Mouse (Mus musculus): ENCODE data around the gene Brms1.

The Brms1 gene

GRCm38 (mm10) chr19:5038709-5039156, 2.4 kb upstream of the Brms1 start, which contains the start of the genes B4gat1 and AC124502.3:
Gene B4gat1, plus strand, starts transcription at chr19:5038826.
Gene AC124502.3, plus strand, starts transcription at chr19:5038891.
- peak; percentile 92 to 96 for DNase-seq (ENCODE audit: inconsistent age in 2 of 2, low spot score in 1 of 2)

GRCm38 (mm10) chr19:5039301-5040114, 1.6 kb upstream of the Brms1 start:
- DNase-seq (ENCODE audit: inconsistent age in 2 of 2, low spot score in 1 of 2) = peak; percentile 47 to 68

- DNase-seq (ENCODE audit: inconsistent age in 2 of 2, low spot score in 1 of 2) = no peak
Measured at GRCm38 (mm10) chr19:5041588-5041987, 434 bp downstream of the Brms1 start.

GRCm38 (mm10) chr19:5045531-5045930, 4.4 kb downstream of the Brms1 start:
- no peak for DNase-seq (ENCODE audit: inconsistent age in 2 of 2, low spot score in 1 of 2)

- DNase-seq (ENCODE audit: inconsistent age in 2 of 2, low spot score in 1 of 2) = no peak
Measured at GRCm38 (mm10) chr19:5048138-5049056, 7.2 kb downstream of the Brms1 start.

GRCm38 (mm10) chr19:5049325-5049724, 8.2 kb downstream of the Brms1 start:
- no peak for DNase-seq (ENCODE audit: inconsistent age in 2 of 2, low spot score in 1 of 2)

- peak; percentile 82 to 92 for DNase-seq (ENCODE audit: inconsistent age in 2 of 2, low spot score in 1 of 2)
Measured at GRCm38 (mm10) chr19:5050047-5050905, 9.1 kb downstream of the Brms1 start, which contains the start of gene Rin1. Gene Rin1, plus strand, starts transcription at chr19:5050481.

GRCm38 (mm10) chr19:5051031-5051430, 9.9 kb downstream of the Brms1 start:
- DNase-seq (ENCODE audit: inconsistent age in 2 of 2, low spot score in 1 of 2) = peak in 1 of 2 experiments; percentile 48

GRCm38 (mm10) chr19:5051515-5051914, 10.4 kb downstream of the Brms1 start:
- peak in 1 of 2 experiments; percentile 33 for DNase-seq (ENCODE audit: inconsistent age in 2 of 2, low spot score in 1 of 2)

GRCm38 (mm10) chr19:5052166-5052822, 11.1 kb downstream of the Brms1 start:
- DNase-seq (ENCODE audit: inconsistent age in 2 of 2, low spot score in 1 of 2) = no peak

GRCm38 (mm10) chr19:5052853-5053252, 11.7 kb downstream of the Brms1 start:
- DNase-seq (ENCODE audit: inconsistent age in 2 of 2, low spot score in 1 of 2) = no peak

- peak; percentile 57 to 82 for DNase-seq (ENCODE audit: inconsistent age in 2 of 2, low spot score in 1 of 2)
Measured at GRCm38 (mm10) chr19:5053909-5054308, 12.8 kb downstream of the Brms1 start.

- DNase-seq (ENCODE audit: inconsistent age in 2 of 2, low spot score in 1 of 2) = peak in 1 of 2 experiments; percentile 61
Measured at GRCm38 (mm10) chr19:5056251-5056650, 15.1 kb downstream of the Brms1 start.

- DNase-seq (ENCODE audit: inconsistent age in 2 of 2, low spot score in 1 of 2) = no peak
Measured at GRCm38 (mm10) chr19:5057876-5058775, 17.0 kb downstream of the Brms1 start.

- DNase-seq (ENCODE audit: inconsistent age in 2 of 2, low spot score in 1 of 2) = no peak
Measured at GRCm38 (mm10) chr19:5058801-5059771, 17.9 kb downstream of the Brms1 start.

GRCm38 (mm10) chr19:5060365-5061330, 19.5 kb downstream of the Brms1 start:
- DNase-seq (ENCODE audit: inconsistent age in 2 of 2, low spot score in 1 of 2) = no peak

GRCm38 (mm10) chr19:5062041-5062440, 20.9 kb downstream of the Brms1 start:
- DNase-seq (ENCODE audit: inconsistent age in 2 of 2, low spot score in 1 of 2) = no peak
